Mouse (Mus musculus): ENCODE measurements around the gene Lyz2. TPM values are rescaled to one million over a fixed set of nuclear protein-coding genes. Genes with fewer than 3 reads are reported as not detected.
"Not testable (repeated sequence)": the region's sequence is repeated elsewhere in the genome, so short reads cannot be mapped to it uniquely, and the experiment has no call there.

The Lyz2 gene
- polyA plus RNA-seq, 1 experiment from 2014 or later, result 21.3 TPM

- Histone ChIP-seq H3K9me3 (ENCODE audit: control insufficient read depth, low read length) (no peaks in the 10 kb centered on the region), H3K36me3 (ENCODE audit: control insufficient read depth, insufficient read depth, low read length) (no peaks in the 10 kb centered on the region), H3K9ac (ENCODE audit: low read depth, low read length) (no peak overlapping the region), H3K27ac (ENCODE audit: low read depth, low read length) (no peak overlapping the region), H3K4me1 (ENCODE audit: control insufficient read depth, insufficient read depth, low read depth, low read length) (no peaks in the 10 kb centered on the region), H3K27me3 (replicated peaks; ENCODE audit: control insufficient read depth, insufficient read depth, low read length) (no peaks in the 10 kb centered on the region), H3K4me2 (ENCODE audit: low read length) (no peak overlapping the region), H3K4me3 (ENCODE audit: low read length) (no peak overlapping the region)
- 90% methylated on average over 3 of the region's 3 CpGs for WGBS
- ATAC-seq, result no peak
Observed at GRCm38 (mm10) chr10:117287226-117287850, 5.2 kb upstream of the Lyz2 start.

GRCm38 (mm10) chr10:117286366-117286970 lies 4.3 kb upstream of the Lyz2 start:
- Histone ChIP-seq H3K27ac (ENCODE audit: low read depth, low read length) (no peak overlapping the region), H3K9me3 (ENCODE audit: control insufficient read depth, low read length) (no peaks in the 10 kb centered on the region), H3K27me3 (replicated peaks; ENCODE audit: control insufficient read depth, insufficient read depth, low read length) (no peaks in the 10 kb centered on the region), H3K9ac (ENCODE audit: low read depth, low read length) (no peak overlapping the region), H3K4me2 (ENCODE audit: low read length) (no peak overlapping the region), H3K4me1 (ENCODE audit: control insufficient read depth, insufficient read depth, low read depth, low read length) (no peaks in the 10 kb centered on the region), H3K36me3 (ENCODE audit: control insufficient read depth, insufficient read depth, low read length) (no peaks in the 10 kb centered on the region), H3K4me3 (ENCODE audit: low read length) (no peak overlapping the region)
- ATAC-seq, result no peak
- WGBS, result 89% methylated on average over 6 of the region's 6 CpGs

GRCm38 (mm10) chr10:117285584-117285983 lies 3.5 kb upstream of the Lyz2 start:
- H3K9ac ChIP-seq (ENCODE audit: low read depth, low read length); H3K9me3 ChIP-seq (ENCODE audit: control insufficient read depth, low read length); H3K27ac ChIP-seq (ENCODE audit: low read depth, low read length); ATAC-seq; H3K4me3 ChIP-seq (ENCODE audit: low read length); H3K4me2 ChIP-seq (ENCODE audit: low read length); H3K36me3 ChIP-seq (ENCODE audit: control insufficient read depth, insufficient read depth, low read length); H3K27me3 ChIP-seq (replicated peaks; ENCODE audit: control insufficient read depth, insufficient read depth, low read length); H3K4me1 ChIP-seq (ENCODE audit: control insufficient read depth, insufficient read depth, low read depth, low read length): not testable (repeated sequence)
- WGBS, result 83% methylated on average over 2 of the region's 7 CpGs

GRCm38 (mm10) chr10:117284578-117285520 lies 2.7 kb upstream of the Lyz2 start:
- 87% methylated on average over 10 of the region's 10 CpGs for WGBS
- no peak for ATAC-seq
- H3K27me3 ChIP-seq (replicated peaks; ENCODE audit: control insufficient read depth, insufficient read depth, low read length), result no peaks in the 10 kb centered on the region

GRCm38 (mm10) chr10:117283871-117284577 lies 1.9 kb upstream of the Lyz2 start:
- no peaks in the 10 kb centered on the region for H3K9me3 ChIP-seq (ENCODE audit: control insufficient read depth, low read length)
- WGBS, result 83% methylated on average over 7 of the region's 7 CpGs
- H3K27ac ChIP-seq (ENCODE audit: low read depth, low read length), result no peak overlapping the region
- no peaks in the 10 kb centered on the region for H3K36me3 ChIP-seq (ENCODE audit: control insufficient read depth, insufficient read depth, low read length)
- no peak overlapping the region for H3K9ac ChIP-seq (ENCODE audit: low read depth, low read length)
- H3K4me1 ChIP-seq (ENCODE audit: control insufficient read depth, insufficient read depth, low read depth, low read length), result no peaks in the 10 kb centered on the region
- H3K27me3 ChIP-seq (replicated peaks; ENCODE audit: control insufficient read depth, insufficient read depth, low read length), result no peaks in the 10 kb centered on the region
- H3K4me3 ChIP-seq (ENCODE audit: low read length), result no peak overlapping the region
- H3K4me2 ChIP-seq (ENCODE audit: low read length), result no peak overlapping the region
- ATAC-seq, result no peak

More at GRCm38 (mm10) chr10:117284578-117285520, 2.7 kb upstream of the Lyz2 start:
- no peaks in the 10 kb centered on the region for H3K4me1 ChIP-seq (ENCODE audit: control insufficient read depth, insufficient read depth, low read depth, low read length)
- H3K36me3 ChIP-seq (ENCODE audit: control insufficient read depth, insufficient read depth, low read length), result no peaks in the 10 kb centered on the region
- no peaks in the 10 kb centered on the region for H3K9me3 ChIP-seq (ENCODE audit: control insufficient read depth, low read length)
- H3K4me3 ChIP-seq (ENCODE audit: low read length), result no peak overlapping the region
- no peak overlapping the region for H3K27ac ChIP-seq (ENCODE audit: low read depth, low read length)
- no peak overlapping the region for H3K9ac ChIP-seq (ENCODE audit: low read depth, low read length)
- H3K4me2 ChIP-seq (ENCODE audit: low read length), result no peak overlapping the region

- not testable (repeated sequence) for H3K36me3 ChIP-seq (ENCODE audit: control insufficient read depth, insufficient read depth, low read length); H3K9me3 ChIP-seq (ENCODE audit: control insufficient read depth, low read length); H3K4me1 ChIP-seq (ENCODE audit: control insufficient read depth, insufficient read depth, low read depth, low read length); ATAC-seq; H3K27me3 ChIP-seq (replicated peaks; ENCODE audit: control insufficient read depth, insufficient read depth, low read length); H3K4me3 ChIP-seq (ENCODE audit: low read length); H3K27ac ChIP-seq (ENCODE audit: low read depth, low read length); H3K4me2 ChIP-seq (ENCODE audit: low read length); H3K9ac ChIP-seq (ENCODE audit: low read depth, low read length)
- 94% methylated on average over 4 of the region's 4 CpGs for WGBS
Observed at GRCm38 (mm10) chr10:117283196-117283595, 1.1 kb upstream of the Lyz2 start.

GRCm38 (mm10) chr10:117282551-117282950 lies 430 bp upstream of the Lyz2 start:
- 84% methylated on average over 2 of the region's 2 CpGs for WGBS
- H3K4me1 ChIP-seq (ENCODE audit: control insufficient read depth, insufficient read depth, low read depth, low read length), result no peaks in the 10 kb centered on the region
- ATAC-seq, result no peak

GRCm38 (mm10) chr10:117281381-117281920 lies 670 bp downstream of the Lyz2 start:
- Histone ChIP-seq H3K4me3 (ENCODE audit: low read length) (no peak overlapping the region), H3K4me2 (ENCODE audit: low read length) (no peak overlapping the region), H3K27ac (ENCODE audit: low read depth, low read length) (no peak overlapping the region), H3K36me3 (ENCODE audit: control insufficient read depth, insufficient read depth, low read length) (no peaks in the 10 kb centered on the region), H3K9ac (ENCODE audit: low read depth, low read length) (no peak overlapping the region), H3K9me3 (ENCODE audit: control insufficient read depth, low read length) (no peaks in the 10 kb centered on the region), H3K27me3 (replicated peaks; ENCODE audit: control insufficient read depth, insufficient read depth, low read length) (no peaks in the 10 kb centered on the region), H3K4me1 (ENCODE audit: control insufficient read depth, insufficient read depth, low read depth, low read length) (no peaks in the 10 kb centered on the region)
- 89% methylated on average over 7 of the region's 7 CpGs for WGBS
- no peak for ATAC-seq

More at GRCm38 (mm10) chr10:117282551-117282950, 430 bp upstream of the Lyz2 start:
- Histone ChIP-seq H3K4me3 (ENCODE audit: low read length) (no peak overlapping the region), H3K27ac (ENCODE audit: low read depth, low read length) (no peak overlapping the region), H3K27me3 (replicated peaks; ENCODE audit: control insufficient read depth, insufficient read depth, low read length) (no peaks in the 10 kb centered on the region), H3K9me3 (ENCODE audit: control insufficient read depth, low read length) (no peaks in the 10 kb centered on the region), H3K36me3 (ENCODE audit: control insufficient read depth, insufficient read depth, low read length) (no peaks in the 10 kb centered on the region), H3K4me2 (ENCODE audit: low read length) (no peak overlapping the region), H3K9ac (ENCODE audit: low read depth, low read length) (no peak overlapping the region)

Data from hindbrain, embryonic 16.5 days (tissue).